In genomic region chr11:89059919-89060422, GRCm38 (mm10) we compare ENCODE assay signal across 8 mouse cellular contexts. TPM values are rescaled to one million over a fixed set of nuclear protein-coding genes. Genes with fewer than 3 reads are reported as not detected.
A peak's percentile ranks its signal among the peaks of the same experiment; 100 is the strongest.
DNase-seq lines count a peak whose midpoint lies in the region; ATAC-seq and TF ChIP-seq lines count a peak whose summit lies in the region.

No protein-coding gene starts in this region.

- no peak for TF ChIP-seq POLR2A in CH12.LX (IDR thresholded peaks at IDR 0.05; ENCODE audit: low read depth, low read length)

- H3K9me3 ChIP-seq in CH12.LX (replicated peaks; ENCODE audit: low read length), result peaks cover 3% of the 10 kb centered on the region
- no peaks in the 10 kb centered on the region for H3K9me3 ChIP-seq in embryonic facial prominence, embryonic 13.5 days
- no peaks in the 10 kb centered on the region for H3K9me3 ChIP-seq in hindbrain, embryonic 13.5 days
- H3K9me3 ChIP-seq in liver, embryonic 13.5 days (replicated peaks), result no peaks in the 10 kb centered on the region
- no peaks in the 10 kb centered on the region for H3K9me3 ChIP-seq in neural tube, embryonic 13.5 days

- no peak for TF ChIP-seq RAD21 in CH12.LX (IDR thresholded peaks at IDR 0.05; ENCODE audit: low read depth, low read length)

- peaks cover 0 to 21% of the 10 kb centered on the region in 2 experiments for H3K36me3 ChIP-seq in CH12.LX (replicated peaks in 1 of 2; ENCODE audit: control insufficient read depth in 1 of 2, insufficient read depth in 1 of 2, low read length in 1 of 2)
- peaks cover 6% of the 10 kb centered on the region; the same call in 1 of the 2 replicates for H3K36me3 ChIP-seq in embryonic facial prominence, embryonic 13.5 days
- H3K36me3 ChIP-seq in hindbrain, embryonic 13.5 days, result peaks cover under 1% of the 10 kb centered on the region
- H3K36me3 ChIP-seq in liver, embryonic 13.5 days, result no peaks in the 10 kb centered on the region
- peaks cover 6% of the 10 kb centered on the region; the same call in 1 of the 2 replicates for H3K36me3 ChIP-seq in neural tube, embryonic 13.5 days

- H3K4me2 ChIP-seq in CH12.LX (ENCODE audit: insufficient read depth, low read depth, poor library complexity, severe bottlenecking), result peak overlapping the region; percentile 69
- H3K4me2 ChIP-seq in embryonic facial prominence, embryonic 13.5 days, result peak overlapping the region; percentile 95
- peak overlapping the region; percentile 79 for H3K4me2 ChIP-seq in hindbrain, embryonic 13.5 days
- peak overlapping the region; percentile 99 for H3K4me2 ChIP-seq in liver, embryonic 13.5 days
- peak overlapping the region; percentile 82 for H3K4me2 ChIP-seq in neural tube, embryonic 13.5 days

- intact Hi-C loops in gastrocnemius, postnatal 36 days (cut with DNase I), result no loop called here

- peak overlapping the region; percentile 59 to 98 (median 69) for H3K4me3 ChIP-seq in CH12.LX (replicated peaks in 1 of 3; ENCODE audit: low read depth in 2 of 3, low read length in 2 of 3, poor library complexity in 1 of 3)
- peak overlapping the region; percentile 94 for H3K4me3 ChIP-seq in embryonic facial prominence, embryonic 13.5 days
- H3K4me3 ChIP-seq in hindbrain, embryonic 13.5 days, result peak overlapping the region; percentile 84
- H3K4me3 ChIP-seq in liver, embryonic 13.5 days (replicated peaks), result peak overlapping the region; percentile 78
- H3K4me3 ChIP-seq in neural tube, embryonic 13.5 days, result peak overlapping the region; percentile 91

- DNase-seq in gastrocnemius, postnatal 25 days, result peak; percentile 38
- no peak for DNase-seq in gastrocnemius, postnatal 36 days
- peak; percentile 45 for DNase-seq in CH12.LX (ENCODE audit: extremely low read depth)
- DNase-seq in liver, embryonic 13.5 days, result peak; percentile 28
- peak; percentile 70 to 84 for DNase-seq in thymus, postnatal 36 days

- in situ Hi-C loops in CH12.LX (cut with MboI; ENCODE audit: low pct_ligation_motif_present, low pct_unique_long_range_greater_than_20kb, low sequenced_read_pairs), result no loop called here

- H3K79me2 ChIP-seq in CH12.LX (replicated peaks; ENCODE audit: control insufficient read depth, extremely low read depth, insufficient read depth, poor library complexity, severe bottlenecking), result peaks cover 5% of the 10 kb centered on the region

- no peak for TF ChIP-seq CTCF in CH12.LX (conservative IDR thresholded peaks at IDR 0.05 in 1 of 2, IDR thresholded peaks at IDR 0.05 in 1 of 2; ENCODE audit: low read depth in 2 of 2, low read length in 2 of 2)

- peak; percentile 39; the same call in 1 of the 2 replicates for ATAC-seq in embryonic facial prominence, embryonic 13.5 days (ENCODE audit: insufficient number of reproducible peaks, insufficient read depth, low FRiP score, low TSS enrichment, low read depth)
- ATAC-seq in hindbrain, embryonic 13.5 days (ENCODE audit: low FRiP score), result peak; percentile 86
- ATAC-seq in liver, embryonic 13.5 days (ENCODE audit: low read depth), result peak; percentile 39
- ATAC-seq in neural tube, embryonic 13.5 days (ENCODE audit: low read depth), result peak; percentile 85

- H3K27ac ChIP-seq in CH12.LX (ENCODE audit: insufficient read depth, low read depth), result peak overlapping the region; percentile 5; the same call in 1 of the 2 replicates
- H3K27ac ChIP-seq in embryonic facial prominence, embryonic 13.5 days, result peak overlapping the region; percentile 44; the same call in 1 of the 2 replicates
- peak overlapping the region; percentile 78 for H3K27ac ChIP-seq in hindbrain, embryonic 13.5 days
- H3K27ac ChIP-seq in liver, embryonic 13.5 days, result no peak overlapping the region; the same call in 1 of the 2 replicates
- H3K27ac ChIP-seq in neural tube, embryonic 13.5 days (replicated peaks), result peak overlapping the region; percentile 79

- dilution Hi-C loops in CH12.LX (cut with MboI; ENCODE audit: extremely low pct_ligation_motif_present, extremely low pct_unique_long_range_greater_than_20kb, low sequenced_read_pairs), result no loop called here

- H3K4me1 ChIP-seq in CH12.LX (ENCODE audit: control insufficient read depth in 1 of 2, insufficient read depth in 2 of 2), result peaks cover 2 to 43% of the 10 kb centered on the region in 2 experiments; a peak in 3 of 4 replicates
- H3K4me1 ChIP-seq in embryonic facial prominence, embryonic 13.5 days, result peaks cover 19% of the 10 kb centered on the region
- peaks cover 32% of the 10 kb centered on the region for H3K4me1 ChIP-seq in hindbrain, embryonic 13.5 days (replicated peaks)
- H3K4me1 ChIP-seq in liver, embryonic 13.5 days (replicated peaks), result peaks cover 50% of the 10 kb centered on the region
- peaks cover 40% of the 10 kb centered on the region for H3K4me1 ChIP-seq in neural tube, embryonic 13.5 days (replicated peaks)

- peak overlapping the region; percentile 75 for H3K9ac ChIP-seq in CH12.LX (ENCODE audit: insufficient read depth, low read depth)
- H3K9ac ChIP-seq in embryonic facial prominence, embryonic 13.5 days, result peak overlapping the region; percentile 88
- H3K9ac ChIP-seq in hindbrain, embryonic 13.5 days, result peak overlapping the region; percentile 87
- peak overlapping the region; percentile 77 for H3K9ac ChIP-seq in liver, embryonic 13.5 days
- peak overlapping the region; percentile 91 for H3K9ac ChIP-seq in neural tube, embryonic 13.5 days

- no peaks in the 10 kb centered on the region for H3K27me3 ChIP-seq in CH12.LX (replicated peaks)
- no peaks in the 10 kb centered on the region for H3K27me3 ChIP-seq in embryonic facial prominence, embryonic 13.5 days
- no peaks in the 10 kb centered on the region for H3K27me3 ChIP-seq in hindbrain, embryonic 13.5 days
- H3K27me3 ChIP-seq in liver, embryonic 13.5 days, result no peaks in the 10 kb centered on the region
- no peaks in the 10 kb centered on the region for H3K27me3 ChIP-seq in neural tube, embryonic 13.5 days

- TF ChIP-seq EP300 in CH12.LX (IDR thresholded peaks at IDR 0.05; ENCODE audit: low read length), result no peak

- WGBS in embryonic facial prominence, embryonic 13.5 days, result under 1% methylated on average over 33 of the region's 33 CpGs
- under 1% methylated on average over 33 of the region's 33 CpGs for WGBS in hindbrain, embryonic 13.5 days
- WGBS in liver, embryonic 13.5 days (ENCODE audit: insufficient replicate concordance), result under 1% methylated on average over 33 of the region's 33 CpGs
- WGBS in neural tube, embryonic 13.5 days, result 0% methylated on average over 33 of the region's 33 CpGs

TF ChIP-seq in CH12.LX, 34 proteins besides CTCF, POLR2A, EP300 and RAD21:
- TF ChIP-seq NRF1 (IDR thresholded peaks at IDR 0.05; ENCODE audit: low read depth, low read length) (no peak), TCF12 (IDR thresholded peaks at IDR 0.05; ENCODE audit: low read depth, low read length) (peak; percentile 28; the same call in 1 of the 2 replicates), MXI1 (IDR thresholded peaks at IDR 0.05; ENCODE audit: low read depth, low read length) (peak; percentile 6; the same call in 1 of the 2 replicates), USF1 (IDR thresholded peaks at IDR 0.05; ENCODE audit: low read depth, low read length) (no peak), CHD2 (IDR thresholded peaks at IDR 0.05; ENCODE audit: low read length) (no peak), JUN (IDR thresholded peaks at IDR 0.05; ENCODE audit: insufficient read depth, low read depth, low read length) (no peak), CHD1 (IDR thresholded peaks at IDR 0.05; ENCODE audit: low read depth, low read length) (no peak), TBP (conservative IDR thresholded peaks at IDR 0.05; ENCODE audit: low read depth, low read length) (no peak), MAX (IDR thresholded peaks at IDR 0.05; ENCODE audit: low read length) (0 out of 2 replicates have a peak, but pooled peaks have one; percentile 10), MAZ (IDR thresholded peaks at IDR 0.05; ENCODE audit: low read depth, low read length) (no peak), SIN3A (IDR thresholded peaks at IDR 0.05; ENCODE audit: low read length) (peak; percentile 84), GABPA (IDR thresholded peaks at IDR 0.05; ENCODE audit: insufficient replicate concordance, low read depth, low read length) (no peak), IRF4 (IDR thresholded peaks at IDR 0.05; ENCODE audit: low read depth, low read length) (no peak), BHLHE40 (IDR thresholded peaks at IDR 0.05; ENCODE audit: low read depth, low read length) (no peak), MAFK (IDR thresholded peaks at IDR 0.05; ENCODE audit: insufficient replicate concordance, low read length) (no peak), MEF2A (IDR thresholded peaks at IDR 0.05; ENCODE audit: borderline replicate concordance, low read depth, low read length) (no peak), NELFE (IDR thresholded peaks at IDR 0.05; ENCODE audit: low read depth, low read length) (no peak)

RNA-seq across cellular contexts. Expression of gene Dgke, which starts 6.7 kb away (rescaled TPM):
- 1 to 10 TPM; 2.5 to 2.7 TPM for total RNA-seq in gastrocnemius, postnatal 25 days (2021)
- total RNA-seq in gastrocnemius, postnatal 36 days (2021), result 1 to 10 TPM; 2.6 to 3.1 TPM
- total RNA-seq in CH12.LX (2012; rRNA removed), result 4.8 and 5.8 TPM in 2 replicates
- total RNA-seq in CH12.LX (2014; rRNA removed), result 13.4 and 14.3 TPM in 2 replicates
- 15.0 and 17.0 TPM in 2 replicates for polyA plus RNA-seq in CH12.LX (2012; ENCODE audit: insufficient read length, low read depth)
- polyA plus RNA-seq in embryonic facial prominence, embryonic 13.5 days (2015; fragmentation: Nextera tagmentation; extraction: Ambion mirVana), result 4.8 and 5.1 TPM in 2 replicates
- polyA plus RNA-seq in hindbrain, embryonic 13.5 days (2015; fragmentation: Nextera tagmentation; extraction: Ambion mirVana), result 14.8 and 15.6 TPM in 2 replicates
- 0.69 and 0.82 TPM in 2 replicates for polyA plus RNA-seq in liver, embryonic 13.5 days (2015; fragmentation: Nextera tagmentation; extraction: Ambion mirVana)
- polyA plus RNA-seq in neural tube, embryonic 13.5 days (2015; fragmentation: Nextera tagmentation; extraction: Ambion mirVana), result 13.5 and 15.6 TPM in 2 replicates

RNA-seq across cellular contexts. Expression of gene Gm525, which starts 13.7 kb away (rescaled TPM):
- not detected for total RNA-seq in gastrocnemius, postnatal 25 days (2021)
- total RNA-seq in gastrocnemius, postnatal 36 days (2021), result not detected
- 0.34 and 0.46 TPM in 2 replicates for total RNA-seq in CH12.LX (2012; rRNA removed)
- total RNA-seq in CH12.LX (2014; rRNA removed), result not detected in 2 replicates
- polyA plus RNA-seq in CH12.LX (2012; ENCODE audit: insufficient read length, low read depth), result 0.83 TPM in 1 of 2 replicates, not detected in the other
- polyA plus RNA-seq in embryonic facial prominence, embryonic 13.5 days (2015; fragmentation: Nextera tagmentation; extraction: Ambion mirVana), result 1.7 and 2.0 TPM in 2 replicates
- not detected in 2 replicates for polyA plus RNA-seq in hindbrain, embryonic 13.5 days (2015; fragmentation: Nextera tagmentation; extraction: Ambion mirVana)
- polyA plus RNA-seq in liver, embryonic 13.5 days (2015; fragmentation: Nextera tagmentation; extraction: Ambion mirVana), result not detected in 2 replicates
- not detected in 2 replicates for polyA plus RNA-seq in neural tube, embryonic 13.5 days (2015; fragmentation: Nextera tagmentation; extraction: Ambion mirVana)

Comparison
In these comparisons a context has a peak if more than half of its experiments do, and no peak if none do; other contexts are left out.
1. DNase-seq: peak in gastrocnemius, postnatal 25 days (single experiment), CH12.LX (single experiment), liver, embryonic 13.5 days (single experiment) and thymus, postnatal 36 days (2 of 2); none in gastrocnemius, postnatal 36 days (0 of 2).
2. Peak in every context shown above with its lines, with median percentiles within 50 percentile points of each other: H3K4me2 ChIP-seq, H3K4me3 ChIP-seq, H3K9ac ChIP-seq and ATAC-seq.